Mouse (Mus musculus) forebrain, embryonic 14.5 days (tissue): ENCODE data around the gene Tlcd1. TPM values are rescaled to one million over a fixed set of nuclear protein-coding genes. Genes with fewer than 3 reads are reported as not detected.
"Not testable (repeated sequence)": the region's sequence is repeated elsewhere in the genome, so short reads cannot be mapped to it uniquely, and the experiment has no call there.

Experiments used
- ATAC-seq: fragments of 200-750 bp; cut with Nextera tagmentation; 2 replicates; pipeline ENCODE4 v1.8.0; 2017; ENCODE audit warnings: mild to moderate bottlenecking, moderate library complexity
- DNase-seq: peaks from one replicate; pipeline ENCODE4 v3.0.0-alpha.2; 2015; ENCODE audit warnings: low spot score
- H3K27ac ChIP-seq: fragments of 300-500 bp; sonication (generic); 2 replicates; pipeline ENCODE4 v1.5.1; 2014; ENCODE audit warnings: low read depth, mild to moderate bottlenecking, control low read depth, low read length, moderate library complexity
- H3K27me3 ChIP-seq: fragments of 300-500 bp; sonication (generic); replicated peaks from 2 replicates; pipeline ENCODE4 v1.6.1; 2014; ENCODE audit warnings: low read length, control low read depth, mixed read lengths; ENCODE audit not compliant: control insufficient read depth, insufficient read depth
- H3K36me3 ChIP-seq: fragments of 300-500 bp; sonication (generic); 2 replicates; pipeline ENCODE4 v1.6.1; 2014; ENCODE audit warnings: low read length, control low read depth; ENCODE audit not compliant: control insufficient read depth, insufficient read depth
- H3K4me1 ChIP-seq: fragments of 300-500 bp; sonication (generic); 2 replicates; pipeline ENCODE4 v1.6.1; 2014; ENCODE audit warnings: antibody characterized with exemption, low read length, control low read depth; ENCODE audit not compliant: control insufficient read depth, insufficient read depth
- H3K4me2 ChIP-seq: fragments of 300-500 bp; sonication (generic); 2 replicates; pipeline ENCODE4 v1.6.1; 2014; ENCODE audit warnings: mild to moderate bottlenecking, control low read depth, low read length
- H3K4me3 ChIP-seq: fragments of 300-500 bp; sonication (generic); 2 replicates; pipeline ENCODE4 v1.5.1; 2014; ENCODE audit warnings: low read depth, low read length, control low read depth
- H3K9ac ChIP-seq: fragments of 300-500 bp; sonication (generic); 2 replicates; pipeline ENCODE4 v1.6.1; 2014; ENCODE audit warnings: mild to moderate bottlenecking, low read length, control low read depth, moderate library complexity
- H3K9me3 ChIP-seq: fragments of 300-500 bp; sonication (generic); replicated peaks from 2 replicates; pipeline ENCODE4 v1.6.1; 2016; ENCODE audit warnings: low read length, control low read depth, mixed read lengths; ENCODE audit not compliant: control insufficient read depth
- WGBS: fragments of 180-500 bp; shearing (Covaris S2); extraction: QIAGEN DNeasy Blood & Tissue Kit; methylation state at CpG from one replicate; pipeline ENCODE4 v1.1.7; 2014; 5-methylcytosine and 5-hydroxymethylcytosine counted together
- polyA plus RNA-seq: library from polyadenylated mRNA; unstranded; fragments of >200 nt; fragmentation: Nextera tagmentation; extraction: Ambion mirVana; gene quantifications from 2 replicates; pipeline ENCODE4 v1.2.1, GENCODE M21; 2014

The Tlcd1 gene
- polyA plus RNA-seq, 1 experiment from 2014 or later, result 4.4 TPM

- Histone ChIP-seq H3K27me3 (no peaks in the 10 kb centered on the region), H3K36me3 (peaks cover 32% of the 10 kb centered on the region), H3K4me1 (peaks cover 20% of the 10 kb centered on the region), H3K4me3 (peak within 1 kb of the TSS; percentile 83), H3K4me2 (peak within 1 kb of the TSS; percentile 79), H3K9me3 (no peaks in the 10 kb centered on the region), H3K27ac (peak within 1 kb of the TSS; percentile 90), H3K9ac (peak within 1 kb of the TSS; percentile 94)
- DNase-seq (peak; percentile 99), ATAC-seq (peak; percentile 94)
- under 1% methylated on average over 38 of the region's 38 CpGs for WGBS
Observed at GRCm38 (mm10) chr11:78182961-78183844, 6.7 kb downstream of the Tlcd1 start, which contains the start of gene Rpl23a. TSS of gene Rpl23a (minus strand) at chr11:78183584.

DNA sequence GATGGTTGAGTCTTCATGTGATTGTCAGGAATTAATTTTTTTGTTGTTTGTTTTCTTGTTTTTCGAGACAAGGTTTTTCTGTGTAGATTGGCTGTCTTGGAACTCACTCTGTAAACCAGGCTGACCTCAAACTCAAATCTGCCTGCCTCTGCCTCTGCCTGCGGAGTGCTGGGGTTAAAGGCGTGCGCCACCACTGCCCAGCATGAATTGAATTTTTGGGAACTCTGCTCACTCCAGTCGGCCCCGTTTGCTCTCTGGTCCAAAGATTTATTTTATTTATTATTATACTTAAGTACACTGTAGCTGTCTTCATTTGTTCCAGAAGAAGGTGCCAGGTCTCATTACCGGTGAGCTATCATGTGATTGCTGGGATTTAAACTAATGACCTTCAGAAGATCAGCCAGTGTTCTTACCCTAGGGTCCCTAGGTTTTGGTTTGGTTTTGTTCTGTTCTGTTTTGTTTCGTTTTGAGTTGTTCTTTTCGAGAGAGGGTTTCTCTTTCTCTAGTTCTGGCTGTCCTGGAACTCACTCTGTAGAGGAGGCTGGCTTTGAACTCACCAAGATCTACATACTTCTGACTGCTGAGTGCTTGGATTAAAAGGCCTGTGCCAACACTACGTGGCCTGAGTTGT lies 7.5 kb downstream of the Tlcd1 start:
- H3K27ac ChIP-seq, result 0 out of 2 replicates have a peak overlapping the region, but pooled peaks have one; percentile 28
- DNase-seq, result no peak
- peak; percentile 11 for ATAC-seq
- 58% methylated on average over 10 of the region's 10 CpGs for WGBS
- H3K9ac ChIP-seq, result peak overlapping the region; percentile 32
- peaks cover 32% of the 10 kb centered on the region for H3K36me3 ChIP-seq
- peaks cover 17% of the 10 kb centered on the region for H3K4me1 ChIP-seq
- no peaks in the 10 kb centered on the region for H3K27me3 ChIP-seq
- H3K4me2 ChIP-seq, result peak overlapping the region; percentile 43
- no peaks in the 10 kb centered on the region for H3K9me3 ChIP-seq
- peak overlapping the region; percentile 83 for H3K4me3 ChIP-seq

- not testable (repeated sequence) for H3K9me3 ChIP-seq, H3K4me2 ChIP-seq, H3K27ac ChIP-seq, H3K4me3 ChIP-seq, H3K27me3 ChIP-seq, H3K9ac ChIP-seq, DNase-seq, ATAC-seq
- peaks cover 17% of the 10 kb centered on the region for H3K4me1 ChIP-seq
- 93% methylated on average over 6 of the region's 6 CpGs for WGBS
- H3K36me3 ChIP-seq, result peaks cover 26% of the 10 kb centered on the region
Observed at GRCm38 (mm10) chr11:78184702-78185101, 8.2 kb downstream of the Tlcd1 start.

- Histone ChIP-seq H3K4me2 (peak within 1 kb of the TSS; percentile 65), H3K36me3 (peaks cover 29% of the 10 kb centered on the region), H3K9me3 (no peaks in the 10 kb centered on the region), H3K27ac (peak within 1 kb of the TSS; percentile 95), H3K4me3 (peak within 1 kb of the TSS; percentile 70), H3K9ac (peak within 1 kb of the TSS; percentile 93), H3K27me3 (no peaks in the 10 kb centered on the region), H3K4me1 (peaks cover 11% of the 10 kb centered on the region; the same call in 1 of the 2 replicates)
- peak; percentile 77 for ATAC-seq
- DNase-seq, result peak; percentile 85
- under 1% methylated on average over 71 of the region's 80 CpGs for WGBS
Observed at GRCm38 (mm10) chr11:78188331-78189233, 12.1 kb downstream of the Tlcd1 start, which contains the start of gene Rab34. TSS of gene Rab34 (plus strand) at chr11:78188430.

GRCm38 (mm10) chr11:78189234-78190040 lies 12.9 kb downstream of the Tlcd1 start:
- H3K9me3 ChIP-seq, result no peaks in the 10 kb centered on the region
- under 1% methylated on average over 40 of the region's 42 CpGs for WGBS
- H3K4me1 ChIP-seq, result peaks cover 7% of the 10 kb centered on the region; the same call in 1 of the 2 replicates
- DNase-seq (peak; percentile 90), ATAC-seq (peak; percentile 88)
- peak overlapping the region; percentile 70 for H3K4me3 ChIP-seq
- peak overlapping the region; percentile 95 for H3K27ac ChIP-seq
- H3K27me3 ChIP-seq, result no peaks in the 10 kb centered on the region
- H3K9ac ChIP-seq, result peak overlapping the region; percentile 93
- peaks cover 30% of the 10 kb centered on the region for H3K36me3 ChIP-seq
- peak overlapping the region; percentile 65 for H3K4me2 ChIP-seq

GRCm38 (mm10) chr11:78190041-78190440 lies 13.5 kb downstream of the Tlcd1 start:
- Histone ChIP-seq H3K36me3 (peaks cover 30% of the 10 kb centered on the region), H3K4me1 (peaks cover 9% of the 10 kb centered on the region), H3K9ac (0 out of 2 replicates have a peak overlapping the region, but pooled peaks have one; percentile 93), H3K27me3 (no peaks in the 10 kb centered on the region), H3K4me3 (peak overlapping the region; percentile 70), H3K27ac (peak overlapping the region; percentile 95), H3K9me3 (no peaks in the 10 kb centered on the region), H3K4me2 (peak overlapping the region; percentile 65)
- no peak for DNase-seq
- 67% methylated on average over 6 of the region's 6 CpGs for WGBS
- ATAC-seq, result no peak

GRCm38 (mm10) chr11:78193113-78193512 lies 16.6 kb downstream of the Tlcd1 start, which contains the start of gene Proca1:
TSS of gene Proca1 (plus strand) at chr11:78193392.
- peaks cover 9% of the 10 kb centered on the region for H3K4me1 ChIP-seq
- WGBS, result 88% methylated on average over 1 of the region's 1 CpGs
- no peak within 1 kb of the TSS for H3K27ac ChIP-seq
- H3K27me3 ChIP-seq, result no peaks in the 10 kb centered on the region
- H3K36me3 ChIP-seq, result peaks cover 30% of the 10 kb centered on the region
- no peak within 1 kb of the TSS; the same call in 1 of the 2 replicates for H3K4me2 ChIP-seq
- H3K4me3 ChIP-seq, result no peak within 1 kb of the TSS
- no peak for DNase-seq
- ATAC-seq, result no peak
- no peak within 1 kb of the TSS for H3K9ac ChIP-seq
- H3K9me3 ChIP-seq, result no peaks in the 10 kb centered on the region
